Mouse (Mus musculus): ENCODE data around the gene Cd24a. TPM values are rescaled to one million over a fixed set of nuclear protein-coding genes. Genes with fewer than 3 reads are reported as not detected.
A peak's percentile ranks its signal among the peaks of the same experiment; 100 is the strongest.

Cd24a gene
- total RNA-seq, 2 experiments from 2014 or later, result 421 to 469 TPM

DNA sequence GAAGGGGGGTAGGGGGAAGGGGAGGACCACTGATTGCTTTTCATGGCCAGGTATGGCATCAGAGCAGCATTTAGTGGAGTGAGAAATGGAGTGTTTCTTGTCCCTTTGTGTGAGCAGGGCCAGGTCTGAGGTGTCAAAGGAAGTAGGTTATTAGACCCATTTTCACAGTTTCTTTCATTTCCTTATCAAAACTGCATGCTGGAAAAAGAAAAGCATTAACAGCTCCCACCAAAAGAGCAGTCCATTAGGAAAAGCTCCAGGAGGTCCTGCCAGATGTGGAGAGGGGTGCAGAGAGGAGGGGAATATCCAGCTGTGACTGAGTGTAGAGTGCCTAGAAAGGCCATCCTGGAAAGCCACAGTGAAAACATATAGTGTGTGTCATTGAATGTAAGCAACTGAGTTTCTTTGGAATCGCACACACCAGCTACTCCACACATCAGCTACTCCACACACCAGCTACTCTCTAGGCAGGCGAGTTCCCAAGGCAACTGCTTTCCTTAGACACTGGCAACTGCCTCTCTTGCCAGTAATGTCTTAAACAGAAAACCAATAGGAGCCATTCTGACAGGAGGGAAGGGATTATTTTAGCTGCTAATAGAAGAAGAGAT is 46.8 kb downstream of the Cd24a start:
- ATAC-seq (ENCODE audit: poor library complexity, severe bottlenecking), result no peak

- ATAC-seq (ENCODE audit: poor library complexity, severe bottlenecking), result peak; percentile 49
Observed at GRCm38 (mm10) chr10:43625578-43625977, 47.5 kb downstream of the Cd24a start.

GRCm38 (mm10) chr10:43629216-43629615 is 51.1 kb downstream of the Cd24a start:
- ATAC-seq (ENCODE audit: poor library complexity, severe bottlenecking), result no peak

- ATAC-seq (ENCODE audit: poor library complexity, severe bottlenecking), result no peak
Observed at GRCm38 (mm10) chr10:43629857-43630256, 51.8 kb downstream of the Cd24a start.

GRCm38 (mm10) chr10:43630634-43631033 is 52.5 kb downstream of the Cd24a start:
- ATAC-seq (ENCODE audit: poor library complexity, severe bottlenecking), result no peak

DNA sequence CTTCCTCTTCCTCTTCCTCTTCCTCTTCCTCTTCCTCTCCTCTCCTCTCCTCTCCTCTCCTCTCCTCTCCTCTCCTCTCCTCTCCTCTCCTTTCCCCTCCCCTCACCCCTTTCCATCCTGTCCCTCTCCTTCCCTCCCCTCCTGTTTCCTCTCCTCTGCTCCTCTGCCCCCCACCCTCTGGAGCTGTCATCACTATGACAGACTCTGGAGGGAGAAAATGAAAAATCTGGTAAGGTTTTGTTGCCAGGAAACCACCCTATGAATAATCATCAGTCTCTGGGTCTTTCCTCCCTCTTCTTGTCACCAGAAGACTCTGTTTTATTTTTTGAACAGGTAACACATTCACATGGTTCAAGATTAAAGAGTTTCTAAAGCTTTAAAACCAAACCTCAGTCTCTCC is 53.0 kb downstream of the Cd24a start:
- ATAC-seq (ENCODE audit: poor library complexity, severe bottlenecking), result no peak

- no peak for ATAC-seq (ENCODE audit: poor library complexity, severe bottlenecking)
Observed at GRCm38 (mm10) chr10:43631639-43632354, 53.7 kb downstream of the Cd24a start.

DNA sequence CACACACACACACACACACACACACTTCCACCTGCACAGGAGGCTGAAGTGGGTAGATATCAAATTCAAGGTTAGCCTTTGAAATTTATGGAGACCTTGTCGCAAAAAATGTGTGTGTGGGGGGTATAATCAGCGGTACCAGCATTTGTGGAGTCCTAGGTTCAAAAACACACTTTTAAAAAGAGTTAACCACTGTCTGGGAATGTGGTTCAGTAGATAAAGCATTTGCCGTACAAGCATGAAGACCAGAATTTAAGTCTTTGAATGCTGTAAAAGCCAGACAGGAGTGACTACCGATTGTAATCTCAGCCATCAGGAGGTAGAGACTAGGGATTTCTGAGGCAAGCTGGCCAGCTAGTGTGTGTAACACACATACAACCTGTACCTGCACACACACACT is 55.0 kb downstream of the Cd24a start:
- ATAC-seq (ENCODE audit: poor library complexity, severe bottlenecking), result no peak

Other genes starting within 250 kb of the Cd24a start
- gene Bend3, start 99.5 kb upstream of the Cd24a start, total RNA-seq (2015), result 1.5 and 2.4 TPM in 2 replicates
- gene Bend3, start 99.5 kb upstream of the Cd24a start, total RNA-seq (2017), result 0.84 and 1.1 TPM in 2 replicates
- 3.6 and 6.0 TPM in 2 replicates for gene Gm9803, start 54.2 kb upstream of the Cd24a start, total RNA-seq (2015)
- gene Gm9803, start 54.2 kb upstream of the Cd24a start, total RNA-seq (2017), result 1.7 and 2.1 TPM in 2 replicates
- 23.9 and 24.9 TPM in 2 replicates for gene 1700021F05Rik, start 37.3 kb upstream of the Cd24a start, total RNA-seq (2015)
- 44.7 and 57.8 TPM in 2 replicates for gene 1700021F05Rik, start 37.3 kb upstream of the Cd24a start, total RNA-seq (2017)